Mouse (Mus musculus) layer of hippocampus, adult 9-10 months (tissue): ENCODE data around the gene Nrp1.

Source experiments
- DNase-seq: peaks from one replicate; pipeline ENCODE4 v3.0.0; 2022; ENCODE audit warnings: low spot score

Gene Nrp1

GRCm38 (mm10) chr8:128420402-128420801 is 62.0 kb downstream of the Nrp1 start:
- DNase-seq = no peak

- no peak for DNase-seq
Measured at GRCm38 (mm10) chr8:128423813-128424212, 65.4 kb downstream of the Nrp1 start.

DNA sequence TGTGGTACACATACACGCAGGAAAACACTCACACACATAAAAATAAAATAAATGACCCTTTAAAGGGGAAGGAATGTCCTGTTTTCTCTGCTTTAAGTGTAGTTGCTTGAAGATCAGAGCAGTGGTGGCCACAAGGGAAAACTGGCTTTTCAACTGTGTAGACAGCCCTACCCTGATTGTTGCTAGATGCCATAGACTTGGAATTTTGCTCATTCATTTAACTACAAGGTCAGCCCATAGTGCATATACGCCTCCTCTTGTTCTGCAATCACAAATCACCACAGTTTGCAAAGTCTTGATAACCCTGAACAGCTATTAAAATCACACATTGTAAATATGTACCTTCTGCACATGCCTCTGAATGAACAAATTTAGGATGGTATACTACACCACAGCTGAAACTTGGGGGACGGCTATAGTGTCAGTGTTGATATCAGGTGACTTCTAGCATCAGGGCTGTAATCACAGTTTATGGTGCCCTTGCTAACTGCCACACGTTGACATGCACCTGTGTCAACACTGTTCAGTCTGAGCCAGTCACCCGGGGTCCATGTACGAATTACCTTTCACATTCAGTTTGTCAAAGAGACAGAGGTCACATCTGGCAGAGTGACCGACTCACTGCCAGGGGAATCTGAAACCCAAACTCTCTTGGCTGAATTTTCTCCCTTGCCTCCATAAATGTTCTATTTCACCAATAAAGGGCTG is 66.4 kb downstream of the Nrp1 start:
- DNase-seq = no peak

- no peak for DNase-seq
Measured at GRCm38 (mm10) chr8:128427071-128427470, 68.7 kb downstream of the Nrp1 start.

GRCm38 (mm10) chr8:128428971-128429370 is 70.6 kb downstream of the Nrp1 start:
- no peak for DNase-seq

- DNase-seq = no peak
Measured at GRCm38 (mm10) chr8:128431082-128431481, 72.7 kb downstream of the Nrp1 start.

DNA sequence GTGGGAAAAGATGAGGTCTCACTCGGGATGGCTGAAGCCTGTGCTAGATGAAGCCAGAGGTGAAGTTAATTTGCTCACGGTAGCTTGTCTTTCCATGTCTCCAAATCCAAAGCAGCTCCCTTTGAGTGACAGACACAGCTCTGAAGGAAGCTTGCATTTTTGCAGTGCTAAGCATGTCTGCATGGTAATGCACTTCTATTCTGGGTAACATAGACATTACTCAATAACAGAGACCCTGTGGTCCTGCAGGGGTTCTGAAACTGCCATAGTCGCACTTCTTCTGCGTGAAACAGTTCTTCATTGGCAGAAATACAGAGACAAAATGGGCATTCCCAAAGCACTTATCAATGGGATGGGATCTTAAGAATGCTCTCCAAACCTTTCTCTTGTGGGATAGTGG is 77.3 kb downstream of the Nrp1 start:
- DNase-seq = no peak

- DNase-seq = no peak
Measured at GRCm38 (mm10) chr8:128437156-128437825, 78.9 kb downstream of the Nrp1 start.

- DNase-seq = no peak
Measured at GRCm38 (mm10) chr8:128441407-128441806, 83.0 kb downstream of the Nrp1 start.

DNA sequence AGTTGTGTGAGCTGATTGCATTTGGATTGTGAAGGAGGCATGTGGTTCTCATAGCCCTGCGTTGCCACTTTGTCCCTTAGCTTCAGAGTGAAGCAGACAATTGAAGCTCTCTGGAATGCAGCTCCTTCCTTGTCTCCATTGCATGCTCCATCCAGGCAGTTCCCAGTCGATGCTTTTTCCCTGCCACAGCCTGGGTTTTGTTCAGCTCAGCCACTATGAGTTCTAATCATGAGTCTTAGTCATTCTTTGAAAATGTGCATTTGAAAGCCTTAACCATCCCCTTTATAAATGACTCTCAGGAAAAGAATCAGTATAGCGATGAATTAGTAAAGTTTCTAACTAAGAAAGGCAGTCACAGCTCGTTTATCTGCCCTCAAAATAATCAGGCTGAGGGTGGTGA is 87.2 kb downstream of the Nrp1 start:
- DNase-seq = no peak

- DNase-seq = no peak
Measured at GRCm38 (mm10) chr8:128446636-128447035, 88.2 kb downstream of the Nrp1 start.

DNA sequence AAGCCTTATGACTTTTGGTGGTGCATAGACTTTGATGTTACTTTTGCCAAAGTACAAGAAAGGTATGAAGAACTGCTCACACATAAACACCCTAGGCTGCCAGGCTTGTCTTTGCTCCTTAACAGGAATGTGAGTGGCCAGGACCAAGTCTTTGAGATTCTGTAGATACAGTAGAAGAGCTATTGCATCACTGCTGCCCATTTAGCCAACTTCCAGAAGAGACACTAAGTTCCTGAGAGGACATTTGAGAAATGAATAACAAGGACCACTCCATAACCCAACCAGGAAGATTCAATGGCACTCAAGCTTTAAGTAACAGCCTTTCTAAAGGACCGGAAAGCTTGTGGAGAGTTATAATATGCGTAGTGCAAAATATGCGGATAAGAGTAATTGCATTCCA is 88.9 kb downstream of the Nrp1 start:
- DNase-seq = no peak

DNA sequence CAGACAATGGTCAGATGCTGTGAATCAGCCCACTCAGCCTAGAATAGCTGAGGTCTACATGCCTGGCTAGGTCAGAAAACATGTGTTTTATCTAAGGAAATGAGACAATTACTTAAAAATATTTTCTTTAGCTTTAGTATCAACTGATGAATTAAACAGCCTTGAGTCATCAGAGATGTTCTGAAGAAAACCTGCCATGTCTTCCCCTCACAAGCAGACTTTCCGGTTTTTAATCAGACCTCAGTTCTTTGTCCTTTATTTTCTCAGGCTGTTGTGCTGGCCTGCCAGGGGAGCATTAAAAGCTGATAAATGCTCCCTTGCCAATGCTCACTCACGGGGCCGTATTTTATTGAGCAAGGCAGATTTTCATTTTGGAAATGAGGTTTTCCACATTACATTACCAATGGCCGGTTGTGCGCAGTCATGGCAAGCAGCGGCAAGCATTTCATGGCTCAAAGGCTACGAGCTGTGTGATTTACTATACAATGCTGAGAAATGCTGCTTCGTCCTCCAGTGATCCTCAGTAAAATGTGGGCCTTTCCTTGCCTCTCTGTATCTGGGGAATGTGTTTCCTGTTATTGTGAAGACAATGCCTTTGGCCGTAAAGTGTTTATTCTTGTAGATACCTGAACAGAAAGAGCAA is 92.1 kb downstream of the Nrp1 start:
- DNase-seq = no peak

- no peak for DNase-seq
Measured at GRCm38 (mm10) chr8:128451121-128451520, 92.7 kb downstream of the Nrp1 start.

- no peak for DNase-seq
Measured at GRCm38 (mm10) chr8:128453471-128453870, 95.1 kb downstream of the Nrp1 start.

DNA sequence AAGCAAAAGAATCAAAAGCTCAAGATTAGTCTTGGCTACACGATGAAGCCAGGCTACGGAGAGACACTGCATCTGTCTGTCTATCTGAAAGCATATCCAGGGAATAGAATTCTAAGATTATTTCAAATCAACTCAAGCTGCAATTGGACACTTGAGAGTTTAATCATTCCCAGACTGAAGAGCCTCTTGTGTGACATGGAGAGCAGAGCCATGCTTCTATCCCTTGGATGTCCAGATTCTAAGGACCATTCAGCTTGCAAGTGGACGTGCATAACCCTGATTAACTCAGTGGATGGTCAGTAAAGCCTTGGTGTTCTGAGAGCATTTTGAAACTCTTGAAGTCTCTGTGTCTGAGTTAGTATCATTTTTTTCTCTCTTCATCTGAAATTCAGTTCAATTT is 95.6 kb downstream of the Nrp1 start:
- no peak for DNase-seq

DNA sequence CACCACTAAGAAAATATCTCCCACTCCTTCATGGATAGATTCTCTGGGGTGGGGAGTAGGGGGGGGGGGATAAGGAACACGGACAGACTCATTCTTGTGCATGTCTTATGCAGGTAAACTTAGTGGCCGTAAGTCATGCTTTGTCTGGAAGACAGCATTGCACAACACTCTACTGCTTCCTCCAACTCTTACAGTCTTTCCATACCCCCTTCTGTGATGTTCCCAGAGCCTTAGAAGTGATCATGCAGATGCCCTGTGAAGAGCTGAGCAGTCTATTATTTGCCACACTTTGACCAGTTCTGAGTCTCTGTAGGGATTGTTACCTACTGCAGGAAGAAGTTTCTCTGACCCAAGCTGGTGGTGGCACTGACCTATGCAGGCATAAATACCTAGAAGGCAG is 98.9 kb downstream of the Nrp1 start:
- no peak for DNase-seq

GRCm38 (mm10) chr8:128459704-128460103 is 101.3 kb downstream of the Nrp1 start:
- DNase-seq = no peak

DNA sequence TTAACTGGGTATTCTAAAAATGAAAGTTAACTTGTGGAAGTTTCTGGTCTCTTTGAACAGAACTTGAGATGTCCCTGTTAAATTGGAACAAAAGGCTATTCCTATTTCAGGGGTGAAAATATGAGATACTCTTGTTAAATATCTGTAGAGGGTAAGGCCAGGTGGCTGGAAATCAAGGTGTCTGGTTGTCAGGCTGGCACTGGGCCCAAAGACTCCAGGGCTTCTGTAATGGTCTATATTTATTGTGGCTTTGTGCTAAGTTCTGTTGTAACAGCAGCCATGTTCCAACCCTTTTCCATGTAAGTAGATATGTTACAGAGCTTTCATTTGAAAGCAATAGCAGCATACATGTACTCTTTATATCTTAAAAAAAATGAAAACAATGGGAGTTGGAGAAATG is 103.3 kb downstream of the Nrp1 start:
- DNase-seq = no peak

DNA sequence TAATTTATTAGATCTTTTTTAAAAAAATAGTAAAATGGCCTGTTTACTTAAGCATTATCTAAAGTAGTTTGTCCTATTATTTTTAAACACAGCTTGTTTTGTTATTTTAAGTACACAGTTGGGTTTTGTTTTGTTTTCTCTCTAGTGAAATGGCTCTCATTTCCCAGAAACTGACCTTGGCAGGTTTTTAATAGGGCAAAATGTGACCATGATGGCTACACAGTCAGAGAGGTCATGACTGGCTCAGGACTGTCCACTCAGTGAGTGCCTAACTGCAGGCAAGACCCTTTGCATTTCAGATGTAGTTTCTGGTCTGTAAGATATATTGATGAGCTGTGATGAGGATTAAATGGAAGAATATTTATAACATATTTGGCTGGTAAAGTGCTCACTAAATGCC is 104.8 kb downstream of the Nrp1 start:
- no peak for DNase-seq

DNA sequence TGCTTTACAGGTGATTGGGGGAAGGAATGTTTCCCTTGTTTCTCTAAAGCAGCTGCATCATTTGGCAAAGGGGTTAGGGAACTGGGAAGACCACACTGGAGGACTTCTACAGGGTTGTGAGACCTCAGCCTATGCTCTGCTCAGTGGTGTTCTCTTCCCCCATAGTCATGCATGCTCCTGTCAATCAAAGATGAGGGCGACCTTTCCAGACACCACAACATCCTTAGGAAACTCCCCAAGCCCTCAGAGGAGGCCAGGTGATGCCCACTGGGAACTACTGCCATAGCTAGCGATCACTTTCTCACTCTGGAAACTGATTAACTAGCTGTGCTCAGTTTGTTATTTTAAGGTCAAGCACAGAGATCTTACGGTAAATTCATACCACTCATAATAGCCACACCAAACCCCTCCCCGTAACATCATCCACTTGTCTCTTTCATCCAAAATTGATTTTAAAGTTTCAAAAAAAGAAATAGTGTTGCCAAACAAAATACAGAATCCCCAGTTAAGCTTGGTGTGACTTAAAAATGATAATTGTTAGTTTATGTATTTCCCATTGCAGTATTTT is 105.7 kb downstream of the Nrp1 start:
- DNase-seq = no peak

DNA sequence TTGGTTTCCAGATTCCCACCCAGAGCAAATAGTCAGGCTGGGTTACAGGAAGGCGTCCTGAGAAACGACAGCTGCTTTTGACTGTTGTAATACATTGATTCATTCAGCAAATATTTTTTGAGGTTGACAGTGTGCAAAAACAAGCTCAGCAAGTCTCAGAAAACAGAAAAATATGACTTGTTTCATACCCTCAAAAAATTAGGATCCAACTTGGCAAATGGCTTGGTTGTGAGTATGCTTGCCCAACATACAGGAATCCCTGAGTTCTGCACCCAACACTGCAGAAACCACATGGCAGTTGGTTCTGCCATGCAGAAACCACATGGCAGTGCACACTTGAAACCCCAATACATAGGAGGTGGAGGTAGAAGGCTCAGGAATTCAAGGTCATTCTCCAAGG is 107.1 kb downstream of the Nrp1 start:
- DNase-seq = no peak
